Mouse (Mus musculus) forebrain, embryonic 14.5 days (tissue): ENCODE data around the gene Rimkla. TPM values are rescaled to one million over a fixed set of nuclear protein-coding genes. Genes with fewer than 3 reads are reported as not detected.
"Not testable (repeated sequence)": the region's sequence is repeated elsewhere in the genome, so short reads cannot be mapped to it uniquely, and the experiment has no call there.

ENCODE experiments used
- ATAC-seq: fragments of 200-750 bp; cut with Nextera tagmentation; 2 replicates; pipeline ENCODE4 v1.8.0; 2017; ENCODE audit warnings: mild to moderate bottlenecking, moderate library complexity
- DNase-seq: peaks from one replicate; pipeline ENCODE4 v3.0.0-alpha.2; 2015; ENCODE audit warnings: low spot score
- H3K27ac ChIP-seq: fragments of 300-500 bp; sonication (generic); 2 replicates; pipeline ENCODE4 v1.5.1; 2014; ENCODE audit warnings: low read depth, mild to moderate bottlenecking, control low read depth, low read length, moderate library complexity
- H3K27me3 ChIP-seq: fragments of 300-500 bp; sonication (generic); replicated peaks from 2 replicates; pipeline ENCODE4 v1.6.1; 2014; ENCODE audit warnings: low read length, control low read depth, mixed read lengths; ENCODE audit not compliant: control insufficient read depth, insufficient read depth
- H3K36me3 ChIP-seq: fragments of 300-500 bp; sonication (generic); 2 replicates; pipeline ENCODE4 v1.6.1; 2014; ENCODE audit warnings: low read length, control low read depth; ENCODE audit not compliant: control insufficient read depth, insufficient read depth
- H3K4me1 ChIP-seq: fragments of 300-500 bp; sonication (generic); 2 replicates; pipeline ENCODE4 v1.6.1; 2014; ENCODE audit warnings: antibody characterized with exemption, low read length, control low read depth; ENCODE audit not compliant: control insufficient read depth, insufficient read depth
- H3K4me2 ChIP-seq: fragments of 300-500 bp; sonication (generic); 2 replicates; pipeline ENCODE4 v1.6.1; 2014; ENCODE audit warnings: mild to moderate bottlenecking, control low read depth, low read length
- H3K4me3 ChIP-seq: fragments of 300-500 bp; sonication (generic); 2 replicates; pipeline ENCODE4 v1.5.1; 2014; ENCODE audit warnings: low read depth, low read length, control low read depth
- H3K9ac ChIP-seq: fragments of 300-500 bp; sonication (generic); 2 replicates; pipeline ENCODE4 v1.6.1; 2014; ENCODE audit warnings: mild to moderate bottlenecking, low read length, control low read depth, moderate library complexity
- H3K9me3 ChIP-seq: fragments of 300-500 bp; sonication (generic); replicated peaks from 2 replicates; pipeline ENCODE4 v1.6.1; 2016; ENCODE audit warnings: low read length, control low read depth, mixed read lengths; ENCODE audit not compliant: control insufficient read depth
- WGBS: fragments of 180-500 bp; shearing (Covaris S2); extraction: QIAGEN DNeasy Blood & Tissue Kit; methylation state at CpG from one replicate; pipeline ENCODE4 v1.1.7; 2014; 5-methylcytosine and 5-hydroxymethylcytosine counted together
- polyA plus RNA-seq: library from polyadenylated mRNA; unstranded; fragments of >200 nt; fragmentation: Nextera tagmentation; extraction: Ambion mirVana; gene quantifications from 2 replicates; pipeline ENCODE4 v1.2.1, GENCODE M21; 2014

The Rimkla gene
- 17.7 and 22.3 TPM in 2 replicates for polyA plus RNA-seq

DNA sequence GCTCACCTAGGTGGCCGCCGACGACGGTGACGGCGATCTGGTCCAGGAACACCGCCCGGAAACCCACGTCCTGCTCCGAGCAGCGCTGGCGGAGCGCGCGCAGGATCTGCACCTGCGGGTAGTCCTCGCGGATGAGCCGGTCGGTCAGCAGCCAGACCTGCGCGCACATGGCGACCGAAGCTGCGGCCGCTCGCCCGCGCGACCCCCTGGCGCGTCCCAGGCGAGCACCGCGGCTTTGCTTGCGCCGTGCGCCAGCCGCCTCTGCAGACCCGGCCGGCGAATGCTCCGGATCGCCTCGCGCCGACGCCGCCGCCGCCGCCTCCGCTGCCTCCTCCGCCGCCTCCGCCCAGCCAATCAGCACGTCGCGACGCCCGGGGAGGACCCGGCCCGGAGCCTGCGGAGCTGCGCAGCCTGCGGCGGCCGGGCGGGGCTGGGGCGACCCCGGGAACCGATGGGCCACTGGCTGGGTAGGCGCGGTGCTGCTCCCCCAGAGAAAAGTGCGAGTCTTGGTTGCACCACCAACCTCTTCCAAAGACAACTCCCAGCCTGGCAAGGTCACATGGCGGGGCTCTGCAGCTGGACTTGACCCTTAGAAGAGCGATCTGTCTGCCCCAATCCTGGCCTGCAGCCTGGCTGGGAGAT is at the start of gene Rimkla:
Rimkla (minus strand) TSS at position 338 of the 642 bp plus-strand sequence.
- no peaks in the 10 kb centered on the region for H3K36me3 ChIP-seq
- ATAC-seq = peak; percentile 96
- H3K27ac ChIP-seq = peak within 1 kb of the TSS; percentile 72
- H3K27me3 ChIP-seq = no peaks in the 10 kb centered on the region
- no peaks in the 10 kb centered on the region for H3K9me3 ChIP-seq
- DNase-seq = peak; percentile 81
- H3K4me3 ChIP-seq = peak within 1 kb of the TSS; percentile 61
- peak within 1 kb of the TSS; percentile 76 for H3K9ac ChIP-seq
- H3K4me1 ChIP-seq = 0 out of 2 replicates have a peak, but pooled peaks cover 6% of the 10 kb centered on the region
- WGBS = 1% methylated on average over 62 of the region's 77 CpGs
- peak within 1 kb of the TSS; percentile 79 for H3K4me2 ChIP-seq

DNA sequence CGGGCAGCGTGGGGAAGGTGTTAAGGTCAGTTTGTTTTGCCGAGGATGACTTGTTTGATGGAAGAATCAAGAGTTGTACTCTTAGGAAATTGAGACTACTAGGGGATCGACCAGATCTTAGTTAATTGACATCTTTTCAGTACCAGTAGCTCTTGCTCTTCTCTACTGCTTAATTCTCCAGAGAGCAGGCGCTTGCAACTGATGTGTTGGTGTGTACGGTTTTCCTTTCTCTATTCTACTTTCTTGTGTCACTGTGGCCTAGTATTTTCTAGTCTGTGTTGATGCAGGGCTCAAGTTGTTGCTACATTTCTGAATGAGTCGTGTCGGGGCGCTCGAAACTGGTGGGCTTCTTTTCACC is 48.1 kb upstream of the Rimkla start:
- peak overlapping the region; percentile 77 for H3K4me2 ChIP-seq
- H3K9me3 ChIP-seq = no peaks in the 10 kb centered on the region
- ATAC-seq = no peak
- WGBS = 3% methylated on average over 10 of the region's 10 CpGs
- no peaks in the 10 kb centered on the region for H3K36me3 ChIP-seq
- H3K4me3 ChIP-seq = peak overlapping the region; percentile 74
- H3K9ac ChIP-seq = peak overlapping the region; percentile 92
- H3K27ac ChIP-seq = peak overlapping the region; percentile 96; the same call in 1 of the 2 replicates
- H3K4me1 ChIP-seq = peaks cover 12% of the 10 kb centered on the region
- no peak for DNase-seq
- no peaks in the 10 kb centered on the region for H3K27me3 ChIP-seq

- peak overlapping the region; percentile 96 for H3K27ac ChIP-seq
- no peaks in the 10 kb centered on the region for H3K36me3 ChIP-seq
- H3K9ac ChIP-seq = peak overlapping the region; percentile 92
- H3K4me2 ChIP-seq = peak overlapping the region; percentile 77
- peaks cover 12% of the 10 kb centered on the region for H3K4me1 ChIP-seq
- WGBS = under 1% methylated on average over 48 of the region's 76 CpGs
- H3K27me3 ChIP-seq = no peaks in the 10 kb centered on the region
- H3K4me3 ChIP-seq = peak overlapping the region; percentile 74
- DNase-seq = peak; percentile 55
- no peaks in the 10 kb centered on the region for H3K9me3 ChIP-seq
- peak; percentile 84 for ATAC-seq
Observed at GRCm38 (mm10) chr4:119539836-119540532, 47.6 kb upstream of the Rimkla start.

GRCm38 (mm10) chr4:119539031-119539824 is 46.8 kb upstream of the Rimkla start, which contains the start of gene Frg2f1:
Frg2f1 (minus strand) TSS chr4:119539529.
- under 1% methylated on average over 72 of the region's 85 CpGs for WGBS
- Histone ChIP-seq H3K27me3 (no peaks in the 10 kb centered on the region), H3K4me2 (peak within 1 kb of the TSS; percentile 77), H3K4me1 (peaks cover 12% of the 10 kb centered on the region), H3K9ac (peak within 1 kb of the TSS; percentile 92), H3K4me3 (peak within 1 kb of the TSS; percentile 74), H3K27ac (peak within 1 kb of the TSS; percentile 96), H3K36me3 (no peaks in the 10 kb centered on the region), H3K9me3 (no peaks in the 10 kb centered on the region)
- DNase-seq = peak; percentile 96
- ATAC-seq = peak; percentile 96

DNA sequence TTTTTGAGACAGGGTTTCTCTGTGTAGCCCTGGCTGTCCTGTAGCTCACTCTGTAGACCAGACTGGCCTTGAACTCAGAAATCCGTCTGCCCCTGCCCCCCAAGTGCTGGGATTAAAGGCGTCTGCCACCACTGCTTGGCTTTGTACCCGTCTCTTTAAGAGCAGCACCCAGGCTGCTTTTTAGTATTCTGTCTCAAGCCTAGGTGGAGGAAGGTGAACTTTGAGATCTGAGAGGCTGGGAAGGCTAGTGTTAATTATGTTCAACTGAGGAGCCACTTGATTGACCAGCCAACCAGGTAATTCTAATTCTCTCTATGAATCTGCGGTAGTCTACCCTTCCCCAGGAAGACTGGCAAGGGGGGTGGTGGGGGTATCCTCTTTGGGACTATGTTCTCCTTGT is 45.0 kb upstream of the Rimkla start:
- no peak for ATAC-seq
- no peak overlapping the region for H3K27ac ChIP-seq
- 77% methylated on average over 4 of the region's 4 CpGs for WGBS
- no peak overlapping the region for H3K9ac ChIP-seq
- H3K27me3 ChIP-seq = no peaks in the 10 kb centered on the region
- DNase-seq = no peak
- H3K9me3 ChIP-seq = no peaks in the 10 kb centered on the region
- no peak overlapping the region for H3K4me3 ChIP-seq
- peaks cover 12% of the 10 kb centered on the region for H3K4me1 ChIP-seq
- no peak overlapping the region for H3K4me2 ChIP-seq
- H3K36me3 ChIP-seq = no peaks in the 10 kb centered on the region

DNA sequence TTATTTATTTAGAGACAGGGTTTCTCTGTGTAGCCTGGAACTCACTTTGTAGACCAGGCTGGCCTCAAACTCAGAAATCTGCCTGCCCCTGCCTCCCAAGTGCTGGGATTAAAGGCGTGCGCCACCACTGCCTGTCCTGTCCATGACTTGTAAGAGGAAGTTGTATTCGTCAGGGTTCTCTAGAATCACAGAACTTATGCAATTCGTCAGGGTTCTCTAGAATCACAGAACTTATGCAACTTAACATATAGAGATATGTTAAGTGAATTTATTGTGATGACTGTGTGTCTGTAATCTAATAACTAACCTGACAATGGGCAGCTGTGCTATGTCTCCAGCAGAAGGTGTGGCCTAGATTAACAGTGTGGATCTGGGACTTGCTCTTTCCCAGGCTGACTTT is 44.2 kb upstream of the Rimkla start, which contains the start of gene Foxj3:
Foxj3 (plus strand) TSS at position 390 of the 400 bp plus-strand sequence.
- DNase-seq, H3K4me3 ChIP-seq, H3K9me3 ChIP-seq, H3K27me3 ChIP-seq, H3K27ac ChIP-seq, ATAC-seq, H3K36me3 ChIP-seq, H3K4me2 ChIP-seq, H3K9ac ChIP-seq: not testable (repeated sequence)
- H3K4me1 ChIP-seq = peaks cover 12% of the 10 kb centered on the region
- WGBS = 97% methylated on average over 4 of the region's 4 CpGs

GRCm38 (mm10) chr4:119535103-119535502 is 42.7 kb upstream of the Rimkla start:
- H3K4me3 ChIP-seq = no peak overlapping the region
- no peak for ATAC-seq
- 62% methylated on average over 4 of the region's 4 CpGs for WGBS

GRCm38 (mm10) chr4:119531813-119532212 is 39.4 kb upstream of the Rimkla start:
- no peaks in the 10 kb centered on the region for H3K4me1 ChIP-seq
- no peak overlapping the region for H3K4me2 ChIP-seq
- DNase-seq (no peak), ATAC-seq (no peak)
- H3K36me3 ChIP-seq = no peaks in the 10 kb centered on the region
- no peaks in the 10 kb centered on the region for H3K9me3 ChIP-seq
- no peaks in the 10 kb centered on the region for H3K27me3 ChIP-seq
- 59% methylated on average over 2 of the region's 2 CpGs for WGBS
- H3K4me3 ChIP-seq = no peak overlapping the region
- no peak overlapping the region for H3K9ac ChIP-seq
- H3K27ac ChIP-seq = no peak overlapping the region

More at GRCm38 (mm10) chr4:119535103-119535502, 42.7 kb upstream of the Rimkla start:
- Histone ChIP-seq H3K4me2 (no peak overlapping the region), H3K9me3 (no peaks in the 10 kb centered on the region), H3K27ac (no peak overlapping the region), H3K27me3 (no peaks in the 10 kb centered on the region), H3K4me1 (peaks cover 6% of the 10 kb centered on the region), H3K9ac (no peak overlapping the region), H3K36me3 (no peaks in the 10 kb centered on the region)
- DNase-seq = no peak
